ENCODE assay signal across 9 mouse cellular contexts in genomic region chr2:180657394-180658013, GRCm38 (mm10). TPM values are rescaled to one million over a fixed set of nuclear protein-coding genes. Genes with fewer than 3 reads are reported as not detected.
DNase-seq lines count a peak whose midpoint lies in the region; ATAC-seq and TF ChIP-seq lines count a peak whose summit lies in the region.
"Had no signal": no experiment of that assay in that cellular context is flagged by ENCODE, and none has a peak within 500 bp of the region (broad histone marks: within the 10 kb centered on the region; RNA-seq: fewer than 3 reads in every experiment).

No protein-coding gene starts in this region.

- H3K27ac ChIP-seq in heart, embryonic 16.5 days (ENCODE audit: low read length): no peak overlapping the region
- no peak overlapping the region for H3K27ac ChIP-seq in liver, postnatal 0 days (ENCODE audit: low read depth)
- H3K27ac ChIP-seq: limb, embryonic 15.5 days had no signal

- peak; percentile 77 for TF ChIP-seq CTCF in E14TG2a.4 (conservative IDR thresholded peaks at IDR 0.05; ENCODE audit: low read length)
- peak; percentile 89 for TF ChIP-seq CTCF in liver, postnatal 0 days (IDR thresholded peaks at IDR 0.05; ENCODE audit: low read depth)

- peaks cover 8% of the 10 kb centered on the region; the same call in 1 of the 2 replicates for H3K27me3 ChIP-seq in E14TG2a.4 (ENCODE audit: insufficient read depth, low read length)
- no peaks in the 10 kb centered on the region for H3K27me3 ChIP-seq in heart, embryonic 16.5 days (ENCODE audit: control insufficient read depth, insufficient read depth, low read length)
- no peaks in the 10 kb centered on the region for H3K27me3 ChIP-seq in liver, postnatal 0 days (ENCODE audit: insufficient read depth, low read length)
- H3K27me3 ChIP-seq: limb, embryonic 15.5 days had no signal

- peaks cover 43% of the 10 kb centered on the region for H3K4me1 ChIP-seq in E14TG2a.4 (replicated peaks; ENCODE audit: low read depth, low read length)
- peaks cover 6% of the 10 kb centered on the region; the same call in 1 of the 2 replicates for H3K4me1 ChIP-seq in heart, embryonic 16.5 days (ENCODE audit: control insufficient read depth, insufficient read depth, low read length)
- no peaks in the 10 kb centered on the region for H3K4me1 ChIP-seq in liver, postnatal 0 days (ENCODE audit: insufficient read depth)

- no peak overlapping the region for H3K4me2 ChIP-seq in heart, embryonic 16.5 days (ENCODE audit: low read depth, low read length)
- no peak overlapping the region for H3K4me2 ChIP-seq in liver, postnatal 0 days (ENCODE audit: low read depth, low read length)
- H3K4me2 ChIP-seq: limb, embryonic 15.5 days had no signal

- peak; percentile 83 for ATAC-seq in erythroblast, adult 5-6 weeks (replicated peaks; ENCODE audit: low FRiP score, poor library complexity, severe bottlenecking)
- ATAC-seq in heart, embryonic 16.5 days (replicated peaks; ENCODE audit: extremely low read depth, insufficient read depth, low FRiP score): peak; percentile 65
- ATAC-seq in liver, postnatal 0 days: peak; percentile 72
- peak; percentile 68 for ATAC-seq in neutrophil, adult 5-6 weeks (ENCODE audit: extremely low read depth, insufficient number of reproducible peaks, low FRiP score, poor library complexity, severe bottlenecking)

- no peak overlapping the region for H3K9ac ChIP-seq in heart, embryonic 16.5 days (ENCODE audit: low read length)
- H3K9ac ChIP-seq in liver, postnatal 0 days (replicated peaks): no peak overlapping the region
- H3K9ac ChIP-seq: limb, embryonic 15.5 days had no signal

- TF ChIP-seq EP300 in liver, postnatal 0 days (IDR thresholded peaks at IDR 0.05; ENCODE audit: low read depth): no peak

- no peaks in the 10 kb centered on the region for H3K9me3 ChIP-seq in E14TG2a.4 (ENCODE audit: low read length)
- no peaks in the 10 kb centered on the region for H3K9me3 ChIP-seq in heart, embryonic 16.5 days (replicated peaks; ENCODE audit: control insufficient read depth, low read length)
- no peaks in the 10 kb centered on the region for H3K9me3 ChIP-seq in liver, postnatal 0 days (ENCODE audit: low read length)
- H3K9me3 ChIP-seq: limb, embryonic 15.5 days had no signal

- peaks cover 32% of the 10 kb centered on the region for H3K36me3 ChIP-seq in E14TG2a.4 (ENCODE audit: insufficient read depth, low read length)
- peaks cover 12% of the 10 kb centered on the region for H3K36me3 ChIP-seq in heart, embryonic 16.5 days (ENCODE audit: control insufficient read depth, insufficient read depth)
- peaks cover 20% of the 10 kb centered on the region for H3K36me3 ChIP-seq in liver, postnatal 0 days (replicated peaks; ENCODE audit: insufficient read depth, low read length)

- WGBS in heart, embryonic 16.5 days: 75% methylated on average over 4 of the region's 4 CpGs
- 78% methylated on average over 4 of the region's 4 CpGs for WGBS in large intestine, adult 2 months
- WGBS in liver, postnatal 0 days (ENCODE audit: insufficient replicate concordance): 76% methylated on average over 4 of the region's 4 CpGs

- peak; percentile 74 to 79 for DNase-seq in adrenal gland, postnatal 36 days
- peak; percentile 42 for DNase-seq in large intestine, adult 2 months (ENCODE audit: low read depth, low spot score)
- DNase-seq in liver, postnatal 0 days: peak; percentile 79
- DNase-seq in thymus, postnatal 0 days (ENCODE audit: low spot score): peak; percentile 70

- H3K4me3 ChIP-seq in E14TG2a.4 (replicated peaks; ENCODE audit: low read length): no peak overlapping the region
- no peak overlapping the region for H3K4me3 ChIP-seq in heart, embryonic 16.5 days (ENCODE audit: low read length)
- H3K4me3 ChIP-seq in liver, postnatal 0 days (ENCODE audit: low read depth, low read length): no peak overlapping the region
- H3K4me3 ChIP-seq: limb, embryonic 15.5 days had no signal

RNA-seq across cellular contexts. Expression of gene Tcfl5, which starts 15.0 kb away (rescaled TPM):
- total RNA-seq in adrenal gland, postnatal 36 days (2021): not detected
- not detected in 2 replicates for total RNA-seq in erythroblast, adult 5-6 weeks (2015; ENCODE audit: low replicate concordance)
- total RNA-seq in erythroblast, adult 5-6 weeks (2017; ENCODE audit: low replicate concordance): not detected in 2 replicates
- polyA plus RNA-seq in heart, embryonic 16.5 days (2015; fragmentation: Nextera tagmentation; extraction: Ambion mirVana): not detected in 2 replicates
- not detected in 2 replicates for polyA plus RNA-seq in large intestine, adult 2 months (2012; rRNA removed)
- not detected in 2 replicates for polyA plus RNA-seq in liver, postnatal 0 days (2015; fragmentation: Nextera tagmentation; extraction: Ambion mirVana)
- total RNA-seq in neutrophil, adult 5-6 weeks (2017): not detected in 2 replicates
- 0.14 TPM in 1 of 2 replicates, not detected in the other for polyA plus RNA-seq in thymus, postnatal 0 days (2015; fragmentation: Nextera tagmentation; extraction: Ambion mirVana)

RNA-seq across cellular contexts. Expression of gene Dido1, which starts 52.3 kb away (rescaled TPM):
- 10 to 100 TPM; 38.7 to 40.7 TPM for total RNA-seq in adrenal gland, postnatal 36 days (2021)
- 25.2 and 25.3 TPM in 2 replicates for total RNA-seq in erythroblast, adult 5-6 weeks (2015; ENCODE audit: low replicate concordance)
- total RNA-seq in erythroblast, adult 5-6 weeks (2017; ENCODE audit: low replicate concordance): 45.2 and 57.2 TPM in 2 replicates
- 15.8 and 17.0 TPM in 2 replicates for polyA plus RNA-seq in heart, embryonic 16.5 days (2015; fragmentation: Nextera tagmentation; extraction: Ambion mirVana)
- polyA plus RNA-seq in large intestine, adult 2 months (2012; rRNA removed): 8.3 and 14.7 TPM in 2 replicates
- polyA plus RNA-seq in liver, postnatal 0 days (2015; fragmentation: Nextera tagmentation; extraction: Ambion mirVana): 6.5 and 8.7 TPM in 2 replicates
- total RNA-seq in neutrophil, adult 5-6 weeks (2017): 102 and 114 TPM in 2 replicates
- polyA plus RNA-seq in thymus, postnatal 0 days (2015; fragmentation: Nextera tagmentation; extraction: Ambion mirVana): 25.6 and 32.2 TPM in 2 replicates

RNA-seq across cellular contexts. Expression of gene Gid8, which starts 52.4 kb away (rescaled TPM):
- total RNA-seq in adrenal gland, postnatal 36 days (2021): 10 to 100 TPM; 58.9 to 63.1 TPM
- total RNA-seq in erythroblast, adult 5-6 weeks (2015; ENCODE audit: low replicate concordance): 49.8 and 77.7 TPM in 2 replicates
- 113 and 114 TPM in 2 replicates for total RNA-seq in erythroblast, adult 5-6 weeks (2017; ENCODE audit: low replicate concordance)
- 45.7 and 49.4 TPM in 2 replicates for polyA plus RNA-seq in heart, embryonic 16.5 days (2015; fragmentation: Nextera tagmentation; extraction: Ambion mirVana)
- 35.7 and 35.8 TPM in 2 replicates for polyA plus RNA-seq in large intestine, adult 2 months (2012; rRNA removed)
- 68.2 and 71.3 TPM in 2 replicates for polyA plus RNA-seq in liver, postnatal 0 days (2015; fragmentation: Nextera tagmentation; extraction: Ambion mirVana)
- 66.9 and 77.9 TPM in 2 replicates for total RNA-seq in neutrophil, adult 5-6 weeks (2017)
- polyA plus RNA-seq in thymus, postnatal 0 days (2015; fragmentation: Nextera tagmentation; extraction: Ambion mirVana): 50.5 and 53.1 TPM in 2 replicates

RNA-seq across cellular contexts. Expression of gene Col9a3, which starts 59.9 kb away (rescaled TPM):
- under 1 TPM; 0.17 to 0.26 TPM for total RNA-seq in adrenal gland, postnatal 36 days (2021)
- not detected in 2 replicates for total RNA-seq in erythroblast, adult 5-6 weeks (2015; ENCODE audit: low replicate concordance)
- total RNA-seq in erythroblast, adult 5-6 weeks (2017; ENCODE audit: low replicate concordance): 0.94 and 2.2 TPM in 2 replicates
- polyA plus RNA-seq in heart, embryonic 16.5 days (2015; fragmentation: Nextera tagmentation; extraction: Ambion mirVana): 11.7 and 13.1 TPM in 2 replicates
- polyA plus RNA-seq in large intestine, adult 2 months (2012; rRNA removed): 0.33 and 1.3 TPM in 2 replicates
- polyA plus RNA-seq in liver, postnatal 0 days (2015; fragmentation: Nextera tagmentation; extraction: Ambion mirVana): 0.41 and 0.63 TPM in 2 replicates
- 2.0 and 2.2 TPM in 2 replicates for total RNA-seq in neutrophil, adult 5-6 weeks (2017)
- polyA plus RNA-seq in thymus, postnatal 0 days (2015; fragmentation: Nextera tagmentation; extraction: Ambion mirVana): 1.2 and 1.3 TPM in 2 replicates
